ENCODE assay signal across 13 mouse cellular contexts in genomic region chr9:40332731-40333648, GRCm38 (mm10).
DNase-seq lines count a peak whose midpoint lies in the region; ATAC-seq and TF ChIP-seq lines count a peak whose summit lies in the region.
"Had no signal": no experiment of that assay in that cellular context is flagged by ENCODE, and none has a peak within 500 bp of the region (broad histone marks: within the 10 kb centered on the region; RNA-seq: fewer than 3 reads in every experiment).

No protein-coding gene starts in this region.

- no peak overlapping the region for H3K4me2 ChIP-seq in hindbrain, embryonic 14.5 days (replicated peaks)
- no peak overlapping the region for H3K4me2 ChIP-seq in hindbrain, embryonic 12.5 days (replicated peaks)
- H3K4me2 ChIP-seq: kidney, embryonic 15.5 days; liver, embryonic 15.5 days had no signal

- peak; percentile 5; the same call in 1 of the 2 replicates for ATAC-seq in cerebellum, adult (ENCODE audit: insufficient number of reproducible peaks, low FRiP score, low TSS enrichment)
- peak; percentile 7; the same call in 1 of the 2 replicates for ATAC-seq in hindbrain, embryonic 14.5 days (ENCODE audit: low FRiP score)
- no peak for ATAC-seq in hindbrain, embryonic 12.5 days (ENCODE audit: low FRiP score)

- H3K9me3 ChIP-seq in hindbrain, embryonic 14.5 days (ENCODE audit: control insufficient read depth, low read length): no peaks in the 10 kb centered on the region
- H3K9me3 ChIP-seq in hindbrain, embryonic 12.5 days (replicated peaks): no peaks in the 10 kb centered on the region
- no peaks in the 10 kb centered on the region for H3K9me3 ChIP-seq in ES-E14 (ENCODE audit: control insufficient read depth, insufficient read depth, low read depth, low read length)
- H3K9me3 ChIP-seq: heart, embryonic 10.5 days; kidney, embryonic 15.5 days; liver, embryonic 15.5 days; midbrain, embryonic 10.5 days had no signal

- DNase-seq in cerebellum, adult 9-10 months: no peak
- DNase-seq in hindbrain, embryonic 14.5 days (ENCODE audit: low spot score): no peak
- DNase-seq in ES-E14 (ENCODE audit: low read depth, low spot score): no peak
- DNase-seq in cerebellum, postnatal 14 days: peak; percentile 64 to 76
- no peak for DNase-seq in urinary bladder, postnatal 36 days (ENCODE audit: low spot score in 2 of 2)
- DNase-seq in layer of hippocampus, postnatal 10 days (ENCODE audit: low spot score in 2 of 2): no peak

- no peak overlapping the region for H3K27ac ChIP-seq in hindbrain, embryonic 14.5 days
- no peak overlapping the region for H3K27ac ChIP-seq in hindbrain, embryonic 12.5 days
- no peak overlapping the region; the same call in 1 of the 2 replicates for H3K27ac ChIP-seq in ES-E14 (ENCODE audit: insufficient read depth, low read depth, low read length, poor library complexity, severe bottlenecking)
- H3K27ac ChIP-seq: heart, embryonic 10.5 days; kidney, embryonic 15.5 days; liver, embryonic 15.5 days; midbrain, embryonic 10.5 days had no signal

- in situ Hi-C loops in ES-E14 (cut with MboI; ENCODE audit: low sequenced_read_pairs in 2 of 2, unreplicated experiment in 2 of 2): no loop called here

- no peak overlapping the region for H3K9ac ChIP-seq in hindbrain, embryonic 14.5 days
- no peak overlapping the region for H3K9ac ChIP-seq in hindbrain, embryonic 12.5 days
- H3K9ac ChIP-seq in ES-E14 (ENCODE audit: insufficient read depth, low read depth, low read length, poor library complexity, severe bottlenecking): peak overlapping the region; percentile 47
- H3K9ac ChIP-seq: kidney, embryonic 15.5 days; liver, embryonic 15.5 days had no signal

- no peak overlapping the region for H3K4me3 ChIP-seq in hindbrain, embryonic 14.5 days (replicated peaks; ENCODE audit: low read length)
- H3K4me3 ChIP-seq in hindbrain, embryonic 12.5 days: no peak overlapping the region
- H3K4me3 ChIP-seq in ES-E14 (ENCODE audit: insufficient read depth in 1 of 2, low read depth in 1 of 2, low read length in 2 of 2, poor library complexity in 1 of 2, severe bottlenecking in 1 of 2): peak overlapping the region; percentile 57 to 81
- H3K4me3 ChIP-seq: heart, embryonic 10.5 days; kidney, embryonic 15.5 days; liver, embryonic 15.5 days; midbrain, embryonic 10.5 days had no signal

- peaks cover 31% of the 10 kb centered on the region for H3K36me3 ChIP-seq in hindbrain, embryonic 14.5 days (replicated peaks; ENCODE audit: control insufficient read depth, insufficient read depth)
- no peaks in the 10 kb centered on the region for H3K36me3 ChIP-seq in hindbrain, embryonic 12.5 days
- H3K36me3 ChIP-seq in ES-E14 (ENCODE audit: control insufficient read depth, insufficient read depth, low read length, poor library complexity, severe bottlenecking): peaks cover 5% of the 10 kb centered on the region; the same call in 1 of the 2 replicates
- H3K36me3 ChIP-seq: heart, embryonic 10.5 days; liver, embryonic 15.5 days; midbrain, embryonic 10.5 days had no signal

- 85% methylated on average over 31 of the region's 31 CpGs for WGBS in hindbrain, embryonic 14.5 days
- 85% methylated on average over 31 of the region's 31 CpGs for WGBS in hindbrain, embryonic 12.5 days

- H3K4me1 ChIP-seq in hindbrain, embryonic 14.5 days (replicated peaks; ENCODE audit: control insufficient read depth, insufficient read depth, low read length): peaks cover 19% of the 10 kb centered on the region
- H3K4me1 ChIP-seq in hindbrain, embryonic 12.5 days: peaks cover 10% of the 10 kb centered on the region
- peaks cover 2 to 29% of the 10 kb centered on the region in 2 experiments; a peak in 3 of 4 replicates for H3K4me1 ChIP-seq in ES-E14 (ENCODE audit: control insufficient read depth in 2 of 2, insufficient read depth in 2 of 2, low read length in 2 of 2, poor library complexity in 1 of 2)
- H3K4me1 ChIP-seq: liver, embryonic 15.5 days; midbrain, embryonic 10.5 days had no signal

- H3K27me3 ChIP-seq in hindbrain, embryonic 14.5 days (ENCODE audit: control insufficient read depth, insufficient read depth, low read length): no peaks in the 10 kb centered on the region
- H3K27me3 ChIP-seq in hindbrain, embryonic 12.5 days: no peaks in the 10 kb centered on the region
- H3K27me3 ChIP-seq: CH12.LX; kidney, embryonic 15.5 days; liver, embryonic 15.5 days had no signal

TF ChIP-seq in ES-E14, 5 proteins besides CTCF, POLR2A, EP300 and RAD21:
- TF ChIP-seq HCFC1 (IDR thresholded peaks at IDR 0.05; ENCODE audit: borderline replicate concordance, insufficient read depth, low read length) (no peak), CHD2 (IDR thresholded peaks at IDR 0.05; ENCODE audit: low read depth, low read length) (no peak), MAFK (IDR thresholded peaks at IDR 0.05; ENCODE audit: insufficient read depth, low read depth, low read length) (no peak), ZC3H11A (IDR thresholded peaks at IDR 0.05; ENCODE audit: borderline replicate concordance, low read depth, low read length) (no peak), ZNF384 (IDR thresholded peaks at IDR 0.05; ENCODE audit: low read depth, low read length) (no peak)

Comparison
In these comparisons a context has a peak if more than half of its experiments do, and no peak if none do; other contexts are left out.
1. DNase-seq: peak in cerebellum, postnatal 14 days (2 of 2); none in cerebellum, adult 9-10 months (single experiment), hindbrain, embryonic 14.5 days (single experiment), ES-E14 (single experiment), urinary bladder, postnatal 36 days (0 of 2) and layer of hippocampus, postnatal 10 days (0 of 2).
2. H3K4me3 ChIP-seq: peak in ES-E14 (2 of 2); none in hindbrain, embryonic 14.5 days (single experiment) and hindbrain, embryonic 12.5 days (single experiment).